ENCODE assay signal across 22 mouse cellular contexts in the genomic region with DNA sequence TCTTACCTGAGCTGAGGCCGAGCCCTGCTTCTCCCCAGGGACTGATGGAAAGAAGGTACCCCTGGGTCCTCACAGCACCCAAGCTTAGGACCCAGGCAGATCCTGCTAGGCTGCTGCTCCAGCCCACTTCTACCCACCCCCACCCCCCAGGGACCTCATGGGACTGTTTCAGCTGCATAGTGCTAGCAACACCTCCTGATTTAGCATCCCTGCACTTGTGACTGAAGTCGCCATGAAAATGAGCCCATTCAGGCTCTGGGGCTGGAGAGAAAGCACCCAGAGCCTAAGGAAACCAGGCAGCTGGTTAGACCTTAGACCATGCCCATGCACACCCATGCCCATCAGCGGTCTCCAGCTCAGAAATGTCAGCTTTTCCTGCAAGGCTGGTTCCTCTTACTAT. TPM values are rescaled to one million over a fixed set of nuclear protein-coding genes. Genes with fewer than 3 reads are reported as not detected.
DNase-seq lines count a peak whose midpoint lies in the region; ATAC-seq and TF ChIP-seq lines count a peak whose summit lies in the region.
"Had no signal": no experiment of that assay in that cellular context is flagged by ENCODE, and none has a peak within 500 bp of the region (broad histone marks: within the 10 kb centered on the region; RNA-seq: fewer than 3 reads in every experiment).

No protein-coding gene starts in this region.

- ATAC-seq in frontal cortex, adult (ENCODE audit: low TSS enrichment), result peak; percentile 55
- no peak for ATAC-seq in kidney, postnatal 0 days (replicated peaks; ENCODE audit: low FRiP score, low read depth)
- ATAC-seq in stomach, embryonic 16.5 days (ENCODE audit: insufficient read depth, low FRiP score), result no peak
- ATAC-seq: CD4-positive, CD25-positive, alpha-beta regulatory T cell, adult 4 months; forebrain, embryonic 15.5 days had no signal

- WGBS in kidney, postnatal 0 days, result 80% methylated on average over 3 of the region's 3 CpGs
- WGBS in stomach, embryonic 16.5 days, result 89% methylated on average over 3 of the region's 3 CpGs

- no peak overlapping the region for H3K4me2 ChIP-seq in kidney, postnatal 0 days (ENCODE audit: low read length)
- no peak overlapping the region for H3K4me2 ChIP-seq in stomach, embryonic 16.5 days (ENCODE audit: low read depth, low read length)
- H3K4me2 ChIP-seq: embryonic facial prominence, embryonic 12.5 days; forebrain, embryonic 15.5 days; hindbrain, embryonic 13.5 days had no signal

- no peak overlapping the region for H3K4me3 ChIP-seq in kidney, postnatal 0 days (replicated peaks; ENCODE audit: low read depth, low read length)
- H3K4me3 ChIP-seq in stomach, embryonic 16.5 days (replicated peaks; ENCODE audit: low read length), result no peak overlapping the region
- H3K4me3 ChIP-seq: embryonic facial prominence, embryonic 12.5 days; forebrain, embryonic 15.5 days; hindbrain, embryonic 13.5 days had no signal

- H3K9me3 ChIP-seq in kidney, postnatal 0 days (replicated peaks; ENCODE audit: low read length), result no peaks in the 10 kb centered on the region
- H3K9me3 ChIP-seq in stomach, embryonic 16.5 days (replicated peaks; ENCODE audit: control insufficient read depth, low read length), result no peaks in the 10 kb centered on the region
- H3K9me3 ChIP-seq: embryonic facial prominence, embryonic 12.5 days; forebrain, embryonic 15.5 days; G1E; hindbrain, embryonic 13.5 days had no signal

- H3K4me1 ChIP-seq in kidney, postnatal 0 days (replicated peaks; ENCODE audit: insufficient read depth, low read length), result peaks cover under 1% of the 10 kb centered on the region; the same call in 1 of the 2 replicates
- peaks cover 2% of the 10 kb centered on the region; the same call in 1 of the 2 replicates for H3K4me1 ChIP-seq in stomach, embryonic 16.5 days (ENCODE audit: control insufficient read depth, insufficient read depth, low read length)

- no peaks in the 10 kb centered on the region for H3K27me3 ChIP-seq in kidney, postnatal 0 days (ENCODE audit: insufficient read depth, low read length)
- no peaks in the 10 kb centered on the region for H3K27me3 ChIP-seq in stomach, embryonic 16.5 days (ENCODE audit: control insufficient read depth, insufficient read depth, low read length)
- H3K27me3 ChIP-seq: embryonic facial prominence, embryonic 12.5 days; forebrain, embryonic 15.5 days had no signal

- peak overlapping the region; percentile 65; the same call in 1 of the 2 replicates for H3K27ac ChIP-seq in kidney, postnatal 0 days
- H3K27ac ChIP-seq in stomach, embryonic 16.5 days (ENCODE audit: low read length), result peak overlapping the region; percentile 73
- H3K27ac ChIP-seq: embryonic facial prominence, embryonic 12.5 days; forebrain, embryonic 15.5 days; hindbrain, embryonic 13.5 days had no signal

- H3K9ac ChIP-seq in kidney, postnatal 0 days (ENCODE audit: low read depth, low read length), result no peak overlapping the region
- H3K9ac ChIP-seq in stomach, embryonic 16.5 days (ENCODE audit: low read length), result 0 out of 2 replicates have a peak overlapping the region, but pooled peaks have one; percentile 20
- H3K9ac ChIP-seq: embryonic facial prominence, embryonic 12.5 days; forebrain, embryonic 15.5 days; hindbrain, embryonic 13.5 days had no signal

- no peaks in the 10 kb centered on the region for H3K36me3 ChIP-seq in kidney, postnatal 0 days (ENCODE audit: insufficient read depth, low read length)
- no peaks in the 10 kb centered on the region for H3K36me3 ChIP-seq in stomach, embryonic 16.5 days (ENCODE audit: control insufficient read depth, insufficient read depth, low read length)
- H3K36me3 ChIP-seq: embryonic facial prominence, embryonic 12.5 days; forebrain, embryonic 15.5 days; G1E; hindbrain, embryonic 13.5 days had no signal

- no peak for TF ChIP-seq CTCF in kidney, postnatal 0 days (IDR thresholded peaks at IDR 0.05; ENCODE audit: low read depth)

- DNase-seq in frontal cortex, postnatal 14 days (ENCODE audit: low spot score in 2 of 2), result no peak
- DNase-seq in kidney, postnatal 0 days (ENCODE audit: low spot score), result no peak
- no peak for DNase-seq in kidney, adult 8-10 months
- DNase-seq in brain, adult 2 months (ENCODE audit: low read depth, low spot score), result peak; percentile 52
- DNase-seq in adrenal gland, postnatal 25 days, result no peak
- DNase-seq: adrenal gland, adult 8-10 months; B cell, adult 2 months; cerebellum, adult 11-12 months; cerebellum, adult 9-10 months; cerebellum, postnatal 25 days; gastrocnemius, postnatal 25 days; heart, postnatal 10 days; heart, postnatal 4 days had no signal

RNA-seq across cellular contexts. Expression of gene Adora1, which starts 17.3 kb away (rescaled TPM):
- polyA plus RNA-seq in kidney, postnatal 0 days (2015; fragmentation: Nextera tagmentation; extraction: Ambion mirVana), result 11.7 and 13.7 TPM in 2 replicates
- 15.3 and 22.3 TPM in 2 replicates for polyA plus RNA-seq in stomach, embryonic 16.5 days (2015; fragmentation: Nextera tagmentation; extraction: Ambion mirVana)
- total RNA-seq in adrenal gland, postnatal 25 days (2021), result 89.7 and 151 TPM in 2 replicates
- total RNA-seq: granulocyte monocyte progenitor cell, adult 5-6 weeks had no signal
- polyA plus RNA-seq: G1E had no signal

RNA-seq across cellular contexts. Expression of gene Mybph, which starts 24.7 kb away (rescaled TPM):
- 0.13 TPM in 1 of 2 replicates, not detected in the other for polyA plus RNA-seq in kidney, postnatal 0 days (2015; fragmentation: Nextera tagmentation; extraction: Ambion mirVana)
- polyA plus RNA-seq in stomach, embryonic 16.5 days (2015; fragmentation: Nextera tagmentation; extraction: Ambion mirVana), result 0.35 and 9.0 TPM in 2 replicates
- not detected in 2 replicates for total RNA-seq in adrenal gland, postnatal 25 days (2021)
- total RNA-seq: granulocyte monocyte progenitor cell, adult 5-6 weeks; heart, postnatal 4 days had no signal
- polyA plus RNA-seq: CD4-positive, CD25-positive, alpha-beta regulatory T cell, adult 4 months; forebrain, embryonic 11.5 days; forebrain, embryonic 15.5 days; G1E had no signal

RNA-seq across cellular contexts. Expression of gene Chil1, which starts 36.0 kb away (rescaled TPM):
- 2.1 and 2.4 TPM in 2 replicates for polyA plus RNA-seq in kidney, postnatal 0 days (2015; fragmentation: Nextera tagmentation; extraction: Ambion mirVana)
- polyA plus RNA-seq in stomach, embryonic 16.5 days (2015; fragmentation: Nextera tagmentation; extraction: Ambion mirVana), result 3.6 and 4.9 TPM in 2 replicates
- 1.5 and 1.7 TPM in 2 replicates for total RNA-seq in adrenal gland, postnatal 25 days (2021)
- total RNA-seq: G1E had no signal
- polyA plus RNA-seq: G1E had no signal
